Mouse (Mus musculus): ENCODE measurements around the gene Dennd2c. TPM values are rescaled to one million over a fixed set of nuclear protein-coding genes. Genes with fewer than 3 reads are reported as not detected.
A peak's percentile ranks its signal among the peaks of the same experiment; 100 is the strongest.

The Dennd2c gene
- polyA plus RNA-seq, 1 experiment: 0.15 TPM

DNA sequence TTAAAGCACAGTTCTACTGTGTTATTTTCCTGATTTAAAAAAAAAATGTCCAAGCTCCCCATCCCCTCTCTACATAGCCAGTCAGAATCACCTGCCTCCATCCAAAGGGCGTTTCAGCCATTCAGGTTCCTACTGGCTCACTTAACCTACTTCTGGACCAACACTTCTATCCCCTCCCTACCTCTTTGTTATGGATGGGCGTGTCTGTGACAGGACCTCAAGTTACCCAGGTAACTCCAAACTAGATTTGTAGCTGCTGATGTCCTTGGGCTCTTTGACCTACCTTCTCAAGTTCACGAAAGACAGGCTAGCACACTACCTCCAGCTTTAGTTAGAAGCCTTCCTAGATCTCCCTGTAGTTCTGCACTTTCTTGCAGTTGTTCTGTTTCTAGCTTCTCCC lies 16.4 kb upstream of the Dennd2c start:
- Histone ChIP-seq H3K27ac (ENCODE audit: insufficient read depth, low read depth, low read length) (no peak overlapping the region), H3K27me3 (ENCODE audit: control insufficient read depth, insufficient read depth, low read length) (no peaks in the 10 kb centered on the region), H3K36me3 (ENCODE audit: control insufficient read depth, insufficient read depth, low read length) (no peaks in the 10 kb centered on the region), H3K4me1 (ENCODE audit: control insufficient read depth, insufficient read depth, insufficient read length, low read length) (no peaks in the 10 kb centered on the region), H3K4me3 (ENCODE audit: low read depth, low read length) (no peak overlapping the region)
- TF ChIP-seq POLR2A (IDR thresholded peaks at IDR 0.05; ENCODE audit: low read depth, low read length) (no peak), CTCF (IDR thresholded peaks at IDR 0.05; ENCODE audit: extremely low read depth, insufficient read length, insufficient replicate concordance, low read depth, low read length) (no peak)
- WGBS: 72% methylated on average over 3 of the region's 3 CpGs

DNA sequence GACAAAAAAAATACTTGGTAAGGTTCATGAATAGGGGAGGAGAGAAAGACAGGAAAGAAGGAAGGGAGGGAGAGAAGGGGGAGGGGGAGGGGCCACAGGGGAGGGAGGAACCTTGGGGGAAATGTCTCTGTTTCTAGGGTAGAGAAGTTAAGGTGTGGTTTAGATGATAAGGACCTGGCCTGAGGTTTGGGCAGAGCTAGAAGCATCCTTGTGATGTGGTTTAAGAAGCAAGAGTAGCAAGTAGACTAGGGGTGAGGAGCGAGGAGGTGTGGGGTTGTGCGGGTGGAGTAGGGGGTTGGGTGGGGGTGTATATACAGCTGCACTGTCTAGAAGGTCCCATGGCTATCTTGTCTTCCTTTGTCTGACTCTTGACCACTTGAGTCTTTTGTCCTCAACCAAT lies 10.7 kb upstream of the Dennd2c start:
- Histone ChIP-seq H3K27ac (ENCODE audit: insufficient read depth, low read depth, low read length) (no peak overlapping the region), H3K4me3 (ENCODE audit: low read depth, low read length) (no peak overlapping the region), H3K4me1 (ENCODE audit: control insufficient read depth, insufficient read depth, insufficient read length, low read length) (no peaks in the 10 kb centered on the region), H3K36me3 (ENCODE audit: control insufficient read depth, insufficient read depth, low read length) (no peaks in the 10 kb centered on the region), H3K27me3 (ENCODE audit: control insufficient read depth, insufficient read depth, low read length) (no peaks in the 10 kb centered on the region)
- 82% methylated on average over 2 of the region's 2 CpGs for WGBS
- TF ChIP-seq POLR2A (IDR thresholded peaks at IDR 0.05; ENCODE audit: low read depth, low read length) (no peak), CTCF (IDR thresholded peaks at IDR 0.05; ENCODE audit: extremely low read depth, insufficient read length, insufficient replicate concordance, low read depth, low read length) (no peak)

DNA sequence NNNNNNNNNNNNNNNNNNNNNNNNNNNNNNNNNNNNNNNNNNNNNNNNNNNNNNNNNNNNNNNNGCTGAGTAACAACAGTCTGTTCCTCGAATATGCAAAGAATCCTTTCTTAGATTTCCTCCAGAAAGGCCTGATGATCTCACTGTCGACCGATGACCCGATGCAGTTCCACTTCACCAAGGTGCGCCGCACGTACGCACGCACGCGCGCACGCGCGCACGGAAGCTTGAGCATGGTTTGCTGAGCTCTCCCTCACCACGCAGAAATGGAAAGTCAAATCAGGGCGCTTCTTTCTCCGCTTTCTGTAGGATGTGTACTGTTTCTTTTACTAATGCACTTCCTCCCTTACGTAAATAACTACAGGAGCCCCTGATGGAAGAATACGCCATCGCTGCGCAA lies 3.7 kb upstream of the Dennd2c start:
- H3K36me3 ChIP-seq (ENCODE audit: control insufficient read depth, insufficient read depth, low read length): no peaks in the 10 kb centered on the region
- H3K27ac ChIP-seq (ENCODE audit: insufficient read depth, low read depth, low read length): no peak overlapping the region
- TF ChIP-seq CTCF (IDR thresholded peaks at IDR 0.05; ENCODE audit: extremely low read depth, insufficient read length, insufficient replicate concordance, low read depth, low read length): no peak
- TF ChIP-seq POLR2A (IDR thresholded peaks at IDR 0.05; ENCODE audit: low read depth, low read length): no peak
- H3K27me3 ChIP-seq (ENCODE audit: control insufficient read depth, insufficient read depth, low read length): no peaks in the 10 kb centered on the region
- WGBS: 74% methylated on average over 23 of the region's 23 CpGs
- peaks cover 2% of the 10 kb centered on the region; the same call in 1 of the 2 replicates for H3K4me1 ChIP-seq (ENCODE audit: control insufficient read depth, insufficient read depth, insufficient read length, low read length)
- H3K4me3 ChIP-seq (ENCODE audit: low read depth, low read length): no peak overlapping the region

DNA sequence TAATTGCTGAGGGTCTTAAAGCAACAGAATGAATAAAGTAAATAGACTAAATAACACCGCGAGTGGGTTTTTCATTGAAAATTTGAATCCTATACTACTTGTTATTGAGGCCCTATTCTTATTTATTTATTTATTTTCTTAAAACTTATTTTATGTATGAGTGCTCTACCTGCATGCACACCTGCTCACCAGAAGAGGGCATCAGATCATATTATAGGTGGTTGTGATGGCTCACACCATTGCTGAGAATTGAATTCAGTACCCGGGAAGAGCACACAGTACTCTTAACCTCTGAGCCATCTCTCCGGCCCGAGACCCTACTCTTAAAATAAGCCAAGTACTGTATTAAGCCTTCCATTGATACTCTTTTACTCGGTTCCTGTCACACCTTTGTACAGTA lies 2.7 kb upstream of the Dennd2c start:
- Histone ChIP-seq H3K4me3 (ENCODE audit: low read depth, low read length) (no peak overlapping the region), H3K27me3 (ENCODE audit: control insufficient read depth, insufficient read depth, low read length) (no peaks in the 10 kb centered on the region), H3K4me1 (ENCODE audit: control insufficient read depth, insufficient read depth, insufficient read length, low read length) (peaks cover 2% of the 10 kb centered on the region; the same call in 1 of the 2 replicates), H3K36me3 (ENCODE audit: control insufficient read depth, insufficient read depth, low read length) (no peaks in the 10 kb centered on the region), H3K27ac (ENCODE audit: insufficient read depth, low read depth, low read length) (no peak overlapping the region)
- no peak for TF ChIP-seq CTCF (IDR thresholded peaks at IDR 0.05; ENCODE audit: extremely low read depth, insufficient read length, insufficient replicate concordance, low read depth, low read length)
- TF ChIP-seq POLR2A (IDR thresholded peaks at IDR 0.05; ENCODE audit: low read depth, low read length): no peak
- WGBS: 77% methylated on average over 6 of the region's 6 CpGs

DNA sequence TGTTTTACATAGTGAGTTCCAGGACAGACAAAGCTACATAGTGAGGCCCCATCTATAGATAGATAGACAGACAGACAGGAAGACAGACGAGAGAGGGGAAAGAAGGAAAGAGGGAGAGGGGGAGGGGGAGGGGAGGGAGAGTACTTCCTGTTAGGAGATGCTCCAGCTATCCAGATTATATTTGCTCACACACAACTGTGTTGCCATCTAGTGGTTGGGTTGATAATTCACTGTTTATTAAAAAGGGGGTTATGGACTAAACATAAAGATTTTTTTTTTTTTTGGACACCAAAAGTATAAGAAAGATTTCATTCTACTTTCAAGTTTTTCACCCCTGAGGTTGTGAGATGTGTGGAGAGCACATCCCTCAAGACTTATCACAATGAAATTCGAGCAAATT lies 1.7 kb upstream of the Dennd2c start:
- Histone ChIP-seq H3K4me1 (ENCODE audit: control insufficient read depth, insufficient read depth, insufficient read length, low read length) (peaks cover 2% of the 10 kb centered on the region; the same call in 1 of the 2 replicates), H3K36me3 (ENCODE audit: control insufficient read depth, insufficient read depth, low read length) (no peaks in the 10 kb centered on the region), H3K4me3 (ENCODE audit: low read depth, low read length) (no peak overlapping the region), H3K27me3 (ENCODE audit: control insufficient read depth, insufficient read depth, low read length) (no peaks in the 10 kb centered on the region), H3K27ac (ENCODE audit: insufficient read depth, low read depth, low read length) (no peak overlapping the region)
- WGBS: 27% methylated on average over 2 of the region's 2 CpGs
- no peak for TF ChIP-seq CTCF (IDR thresholded peaks at IDR 0.05; ENCODE audit: extremely low read depth, insufficient read length, insufficient replicate concordance, low read depth, low read length)
- TF ChIP-seq POLR2A (IDR thresholded peaks at IDR 0.05; ENCODE audit: low read depth, low read length): no peak

DNA sequence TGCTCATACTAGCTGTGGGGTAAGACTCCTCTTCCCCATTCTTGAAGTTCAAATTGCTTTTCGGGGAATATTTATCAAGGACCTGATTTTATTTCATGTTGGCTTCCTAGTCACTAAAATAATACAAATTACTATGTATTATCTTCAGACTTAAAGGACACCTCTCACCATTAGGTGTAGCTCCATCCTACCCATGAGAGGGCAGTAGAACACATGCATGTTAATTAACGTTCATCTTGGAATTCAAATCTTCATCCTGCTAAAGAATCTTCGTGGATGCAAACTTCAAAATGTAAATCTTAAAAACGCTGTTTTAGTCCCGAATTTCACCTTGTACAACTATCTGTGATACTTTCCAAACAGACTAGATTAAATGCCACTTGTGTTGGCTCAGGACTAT lies 1.2 kb upstream of the Dennd2c start:
- TF ChIP-seq POLR2A (IDR thresholded peaks at IDR 0.05; ENCODE audit: low read depth, low read length): no peak
- TF ChIP-seq CTCF (IDR thresholded peaks at IDR 0.05; ENCODE audit: extremely low read depth, insufficient read length, insufficient replicate concordance, low read depth, low read length): no peak
- Histone ChIP-seq H3K4me3 (ENCODE audit: low read depth, low read length) (no peak overlapping the region), H3K27me3 (ENCODE audit: control insufficient read depth, insufficient read depth, low read length) (no peaks in the 10 kb centered on the region), H3K27ac (ENCODE audit: insufficient read depth, low read depth, low read length) (no peak overlapping the region), H3K4me1 (ENCODE audit: control insufficient read depth, insufficient read depth, insufficient read length, low read length) (peaks cover 2% of the 10 kb centered on the region; the same call in 1 of the 2 replicates), H3K36me3 (ENCODE audit: control insufficient read depth, insufficient read depth, low read length) (no peaks in the 10 kb centered on the region)
- WGBS: 42% methylated on average over 5 of the region's 5 CpGs

DNA sequence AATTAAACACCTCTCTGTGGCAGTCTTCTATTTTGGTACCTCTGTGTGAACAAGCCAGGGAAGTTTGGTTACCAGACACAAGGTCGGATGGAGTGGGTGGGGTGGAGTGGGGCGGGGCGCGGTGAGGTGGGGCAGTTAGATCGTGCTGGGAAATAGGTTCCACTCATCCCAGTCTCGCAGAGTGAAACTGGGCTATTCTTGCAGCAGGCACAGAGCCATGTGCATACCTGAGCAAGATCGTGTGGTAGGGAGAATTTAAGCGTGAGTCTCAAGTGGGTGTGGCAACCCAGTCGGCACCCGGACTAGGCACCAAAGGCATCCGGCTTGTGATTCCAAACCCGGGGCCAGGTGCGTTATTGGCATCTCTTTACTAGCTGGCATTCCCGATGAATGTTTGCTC lies 495 bp upstream of the Dennd2c start:
- Histone ChIP-seq H3K27me3 (ENCODE audit: control insufficient read depth, insufficient read depth, low read length) (no peaks in the 10 kb centered on the region), H3K4me3 (ENCODE audit: low read depth, low read length) (peak overlapping the region; percentile 87), H3K4me1 (ENCODE audit: control insufficient read depth, insufficient read depth, insufficient read length, low read length) (peaks cover 2% of the 10 kb centered on the region; the same call in 1 of the 2 replicates), H3K27ac (ENCODE audit: insufficient read depth, low read depth, low read length) (no peak overlapping the region), H3K36me3 (ENCODE audit: control insufficient read depth, insufficient read depth, low read length) (no peaks in the 10 kb centered on the region)
- 0 out of 2 replicates have a peak, but pooled peaks have one; percentile 10 for TF ChIP-seq POLR2A (IDR thresholded peaks at IDR 0.05; ENCODE audit: low read depth, low read length)
- no peak for TF ChIP-seq CTCF (IDR thresholded peaks at IDR 0.05; ENCODE audit: extremely low read depth, insufficient read length, insufficient replicate concordance, low read depth, low read length)
- WGBS: under 1% methylated on average over 14 of the region's 14 CpGs

Measured in small intestine, adult 2 months (tissue).